In the genomic region with DNA sequence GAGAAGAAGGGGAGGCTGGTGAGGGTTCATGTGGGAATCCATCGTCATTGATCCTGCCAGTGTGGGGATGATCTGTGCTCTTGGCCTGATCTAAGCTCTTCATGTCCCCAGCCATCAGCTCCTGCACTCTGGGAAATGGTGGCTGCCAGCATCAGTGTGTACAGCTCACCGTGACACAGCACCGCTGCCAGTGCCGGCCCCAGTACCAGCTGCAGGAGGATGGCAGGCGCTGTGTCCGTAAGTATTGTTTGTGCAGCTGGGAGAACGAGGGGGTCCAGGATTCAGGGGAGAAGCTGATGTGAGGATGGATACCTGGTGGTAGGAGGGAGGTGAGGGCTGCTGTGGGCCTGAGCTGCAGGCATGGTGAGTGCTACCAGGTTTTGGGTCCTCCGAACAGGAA, we compare ENCODE assay signal across 18 mouse cellular contexts. TPM values are rescaled to one million over a fixed set of nuclear protein-coding genes. Genes with fewer than 3 reads are reported as not detected.
DNase-seq lines count a peak whose midpoint lies in the region; ATAC-seq and TF ChIP-seq lines count a peak whose summit lies in the region.
"Had no signal": no experiment of that assay in that cellular context is flagged by ENCODE, and none has a peak within 500 bp of the region (broad histone marks: within the 10 kb centered on the region; RNA-seq: fewer than 3 reads in every experiment).

No protein-coding gene starts in this region.

- WGBS in embryonic facial prominence, embryonic 12.5 days, result 62% methylated on average over 8 of the region's 8 CpGs
- 53% methylated on average over 8 of the region's 8 CpGs for WGBS in hindbrain, embryonic 14.5 days
- WGBS in midbrain, embryonic 12.5 days, result 56% methylated on average over 8 of the region's 8 CpGs
- 70% methylated on average over 8 of the region's 8 CpGs for WGBS in liver, postnatal 0 days (ENCODE audit: insufficient replicate concordance)
- 78% methylated on average over 8 of the region's 8 CpGs for WGBS in lung, postnatal 0 days

- H3K27me3 ChIP-seq in embryonic facial prominence, embryonic 12.5 days, result no peaks in the 10 kb centered on the region
- H3K27me3 ChIP-seq in hindbrain, embryonic 14.5 days (ENCODE audit: control insufficient read depth, insufficient read depth, low read length), result no peaks in the 10 kb centered on the region
- peaks cover 8% of the 10 kb centered on the region; the same call in 1 of the 2 replicates for H3K27me3 ChIP-seq in midbrain, embryonic 12.5 days
- H3K27me3 ChIP-seq in liver, postnatal 0 days (ENCODE audit: insufficient read depth, low read length), result no peaks in the 10 kb centered on the region
- no peaks in the 10 kb centered on the region for H3K27me3 ChIP-seq in lung, postnatal 0 days (replicated peaks; ENCODE audit: insufficient read depth, low read length)
- H3K27me3 ChIP-seq: Patski had no signal

- H3K4me2 ChIP-seq in embryonic facial prominence, embryonic 12.5 days (replicated peaks), result no peak overlapping the region
- H3K4me2 ChIP-seq in hindbrain, embryonic 14.5 days (replicated peaks), result no peak overlapping the region; the same call in 1 of the 2 replicates
- no peak overlapping the region for H3K4me2 ChIP-seq in midbrain, embryonic 12.5 days (replicated peaks)
- no peak overlapping the region for H3K4me2 ChIP-seq in liver, postnatal 0 days (ENCODE audit: low read depth, low read length)
- H3K4me2 ChIP-seq in lung, postnatal 0 days (replicated peaks; ENCODE audit: low read depth, low read length), result no peak overlapping the region
- H3K4me2 ChIP-seq: liver, embryonic 11.5 days; lung, embryonic 14.5 days had no signal

- no peak for ATAC-seq in embryonic facial prominence, embryonic 12.5 days (ENCODE audit: insufficient number of reproducible peaks, insufficient read depth, low FRiP score, low TSS enrichment)
- ATAC-seq in hindbrain, embryonic 14.5 days (ENCODE audit: low FRiP score), result no peak
- ATAC-seq in midbrain, embryonic 12.5 days (ENCODE audit: low FRiP score, low read depth), result no peak
- ATAC-seq in liver, postnatal 0 days, result no peak
- no peak for ATAC-seq in lung, postnatal 0 days
- ATAC-seq: activated CD4-positive, CD25-positive, alpha-beta regulatory T cell, adult 4 months had no signal

- peak; percentile 54 for DNase-seq in 3134 (ENCODE audit: extremely low read depth, insufficient read length, low spot score)
- no peak for DNase-seq in hindbrain, embryonic 14.5 days (ENCODE audit: low spot score)
- no peak for DNase-seq in liver, postnatal 0 days
- DNase-seq in lung, postnatal 0 days (ENCODE audit: low spot score), result no peak
- no peak for DNase-seq in right cerebral cortex, postnatal 36 days (ENCODE audit: low spot score in 2 of 2)
- DNase-seq in urinary bladder, postnatal 25 days (ENCODE audit: low spot score), result no peak
- DNase-seq: adrenal gland, postnatal 36 days; cerebellum, adult 9-10 months; gastrocnemius, postnatal 36 days; heart, postnatal 10 days; lung, embryonic 14.5 days; thymus, adult 18-20 months had no signal

- no peak for TF ChIP-seq EP300 in liver, postnatal 0 days (IDR thresholded peaks at IDR 0.05; ENCODE audit: low read depth)
- no peak for TF ChIP-seq EP300 in lung, postnatal 0 days (IDR thresholded peaks at IDR 0.05)

- TF ChIP-seq CTCF in liver, postnatal 0 days (IDR thresholded peaks at IDR 0.05; ENCODE audit: low read depth), result no peak
- TF ChIP-seq CTCF in lung, postnatal 0 days (IDR thresholded peaks at IDR 0.05), result no peak

- peaks cover 25% of the 10 kb centered on the region for H3K36me3 ChIP-seq in embryonic facial prominence, embryonic 12.5 days
- no peaks in the 10 kb centered on the region for H3K36me3 ChIP-seq in hindbrain, embryonic 14.5 days (replicated peaks; ENCODE audit: control insufficient read depth, insufficient read depth)
- no peaks in the 10 kb centered on the region for H3K36me3 ChIP-seq in midbrain, embryonic 12.5 days
- no peaks in the 10 kb centered on the region for H3K36me3 ChIP-seq in liver, postnatal 0 days (replicated peaks; ENCODE audit: insufficient read depth, low read length)
- no peaks in the 10 kb centered on the region for H3K36me3 ChIP-seq in lung, postnatal 0 days (ENCODE audit: insufficient read depth, low read length)

- no peak overlapping the region for H3K4me3 ChIP-seq in embryonic facial prominence, embryonic 12.5 days
- no peak overlapping the region for H3K4me3 ChIP-seq in hindbrain, embryonic 14.5 days (replicated peaks; ENCODE audit: low read length)
- no peak overlapping the region for H3K4me3 ChIP-seq in midbrain, embryonic 12.5 days
- no peak overlapping the region for H3K4me3 ChIP-seq in liver, postnatal 0 days (ENCODE audit: low read depth, low read length)
- no peak overlapping the region for H3K4me3 ChIP-seq in lung, postnatal 0 days (ENCODE audit: low read depth, low read length)

- peaks cover 39% of the 10 kb centered on the region for H3K4me1 ChIP-seq in embryonic facial prominence, embryonic 12.5 days
- H3K4me1 ChIP-seq in hindbrain, embryonic 14.5 days (replicated peaks; ENCODE audit: control insufficient read depth, insufficient read depth, low read length), result peaks cover 5% of the 10 kb centered on the region
- H3K4me1 ChIP-seq in midbrain, embryonic 12.5 days, result peaks cover 15% of the 10 kb centered on the region
- peaks cover 3% of the 10 kb centered on the region for H3K4me1 ChIP-seq in liver, postnatal 0 days (ENCODE audit: insufficient read depth)
- H3K4me1 ChIP-seq in lung, postnatal 0 days (ENCODE audit: insufficient read depth, low read depth, low read length), result no peaks in the 10 kb centered on the region

- H3K9ac ChIP-seq in embryonic facial prominence, embryonic 12.5 days, result no peak overlapping the region
- peak overlapping the region; percentile 34; the same call in 1 of the 2 replicates for H3K9ac ChIP-seq in hindbrain, embryonic 14.5 days
- H3K9ac ChIP-seq in midbrain, embryonic 12.5 days (replicated peaks), result no peak overlapping the region; the same call in 1 of the 2 replicates
- H3K9ac ChIP-seq in liver, postnatal 0 days (replicated peaks), result no peak overlapping the region
- no peak overlapping the region for H3K9ac ChIP-seq in lung, postnatal 0 days (replicated peaks; ENCODE audit: low read depth)
- H3K9ac ChIP-seq: lung, embryonic 14.5 days had no signal

- peak overlapping the region; percentile 79; the same call in 1 of the 2 replicates for H3K27ac ChIP-seq in embryonic facial prominence, embryonic 12.5 days
- H3K27ac ChIP-seq in hindbrain, embryonic 14.5 days, result no peak overlapping the region; the same call in 1 of the 2 replicates
- H3K27ac ChIP-seq in midbrain, embryonic 12.5 days (replicated peaks), result 0 out of 2 replicates have a peak overlapping the region, but pooled peaks have one; percentile 6
- no peak overlapping the region for H3K27ac ChIP-seq in liver, postnatal 0 days (ENCODE audit: low read depth)
- H3K27ac ChIP-seq in lung, postnatal 0 days (ENCODE audit: low read length), result no peak overlapping the region

- no peaks in the 10 kb centered on the region for H3K9me3 ChIP-seq in embryonic facial prominence, embryonic 12.5 days
- no peaks in the 10 kb centered on the region for H3K9me3 ChIP-seq in hindbrain, embryonic 14.5 days (ENCODE audit: control insufficient read depth, low read length)
- no peaks in the 10 kb centered on the region for H3K9me3 ChIP-seq in midbrain, embryonic 12.5 days
- H3K9me3 ChIP-seq in liver, postnatal 0 days (ENCODE audit: low read length), result no peaks in the 10 kb centered on the region
- H3K9me3 ChIP-seq in lung, postnatal 0 days (ENCODE audit: low read length), result no peaks in the 10 kb centered on the region

RNA-seq across cellular contexts. Expression of a gene that starts 52.2 kb away (rescaled TPM):
- polyA plus RNA-seq in embryonic facial prominence, embryonic 12.5 days (2016; fragmentation: Nextera tagmentation; extraction: Ambion mirVana), result 6.0 TPM in 2 replicates
- polyA plus RNA-seq in hindbrain, embryonic 14.5 days (2014; fragmentation: Nextera tagmentation; extraction: Ambion mirVana), result 1.4 and 1.5 TPM in 2 replicates
- 0.34 and 0.50 TPM in 2 replicates for polyA plus RNA-seq in midbrain, embryonic 12.5 days (2016; fragmentation: Nextera tagmentation; extraction: Ambion mirVana)
- 3.2 and 4.3 TPM in 2 replicates for polyA plus RNA-seq in liver, postnatal 0 days (2015; fragmentation: Nextera tagmentation; extraction: Ambion mirVana)
- polyA plus RNA-seq in lung, postnatal 0 days (2015; fragmentation: Nextera tagmentation; extraction: Ambion mirVana), result 15.9 and 20.2 TPM in 2 replicates
- polyA plus RNA-seq: C2C12 had no signal

Comparison
In these comparisons a context has a peak if more than half of its experiments do, and no peak if none do; other contexts are left out.
1. H3K27ac ChIP-seq: peak in embryonic facial prominence, embryonic 12.5 days (single experiment) and midbrain, embryonic 12.5 days (single experiment); none in hindbrain, embryonic 14.5 days (single experiment), liver, postnatal 0 days (single experiment) and lung, postnatal 0 days (single experiment).